Mouse (Mus musculus) intestine, embryonic 14.5 days (tissue): ENCODE results near the gene Serac1. TPM values are rescaled to one million over a fixed set of nuclear protein-coding genes. Genes with fewer than 3 reads are reported as not detected.

Source experiments
- polyA plus RNA-seq: library from polyadenylated mRNA; unstranded; fragments of >200 nt; fragmentation: Nextera tagmentation; extraction: Ambion mirVana; gene quantifications from 2 replicates; pipeline ENCODE4 v1.2.1, GENCODE M21; 2014

Gene Serac1
- polyA plus RNA-seq, 1 experiment from 2014 or later: 5.4 TPM

Other genes starting within 250 kb of the Serac1 start
- 41.5 and 42.7 TPM in 2 replicates for gene Snx9, start 238.4 kb downstream of the Serac1 start, polyA plus RNA-seq
- gene Synj2, start 138.5 kb downstream of the Serac1 start, polyA plus RNA-seq: 9.0 and 10.0 TPM in 2 replicates
- 154 and 161 TPM in 2 replicates for gene Gtf2h5, start within 50 bp of the Serac1 start, polyA plus RNA-seq
- 83.6 and 86.3 TPM in 2 replicates for gene Tulp4, start 26.7 kb upstream of the Serac1 start, polyA plus RNA-seq
- gene Tmem181a, start 177.1 kb upstream of the Serac1 start, polyA plus RNA-seq: 23.0 and 23.7 TPM in 2 replicates
- gene Dynlt1a, start 237.8 kb upstream of the Serac1 start, polyA plus RNA-seq: 16.4 and 20.3 TPM in 2 replicates